ENCODE assay signal across 8 mouse cellular contexts in the genomic region with DNA sequence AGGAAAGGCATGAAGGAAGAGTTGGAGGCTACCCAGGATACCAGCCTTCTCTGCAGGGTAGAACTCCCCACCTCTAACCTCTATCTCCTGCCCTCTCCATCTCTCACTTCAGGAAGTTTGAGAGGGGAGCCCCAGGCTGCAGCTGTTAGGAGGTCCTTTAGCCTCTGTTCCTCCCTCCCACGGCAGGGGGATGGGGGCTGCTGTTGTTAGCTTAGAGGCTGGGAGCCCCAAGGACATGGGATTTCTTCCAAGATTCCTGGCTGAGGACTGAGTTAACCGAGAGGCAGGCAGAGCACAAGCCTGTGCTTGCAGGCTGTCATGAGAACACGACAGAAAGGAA. TPM values are rescaled to one million over a fixed set of nuclear protein-coding genes. Genes with fewer than 3 reads are reported as not detected.
DNase-seq lines count a peak whose midpoint lies in the region; ATAC-seq and TF ChIP-seq lines count a peak whose summit lies in the region.

No protein-coding gene starts in this region.

- H3K4me3 ChIP-seq in forebrain, postnatal 0 days (ENCODE audit: low read depth, low read length), result no peak overlapping the region
- no peak overlapping the region for H3K4me3 ChIP-seq in kidney, embryonic 15.5 days (replicated peaks)
- H3K4me3 ChIP-seq in midbrain, embryonic 15.5 days, result no peak overlapping the region

- H3K36me3 ChIP-seq in forebrain, postnatal 0 days (ENCODE audit: insufficient read depth), result no peaks in the 10 kb centered on the region
- no peaks in the 10 kb centered on the region for H3K36me3 ChIP-seq in kidney, embryonic 15.5 days
- H3K36me3 ChIP-seq in midbrain, embryonic 15.5 days (replicated peaks), result no peaks in the 10 kb centered on the region

- no peaks in the 10 kb centered on the region for H3K27me3 ChIP-seq in forebrain, postnatal 0 days (ENCODE audit: insufficient read depth, low read length)
- H3K27me3 ChIP-seq in kidney, embryonic 15.5 days, result 0 out of 2 replicates have a peak, but pooled peaks cover 4% of the 10 kb centered on the region
- no peaks in the 10 kb centered on the region; the same call in 1 of the 2 replicates for H3K27me3 ChIP-seq in midbrain, embryonic 15.5 days (replicated peaks)

- DNase-seq in heart, adult 11 months, result peak; percentile 93
- no peak for DNase-seq in heart, adult 8-10 months (ENCODE audit: low spot score)
- peak; percentile 41 for DNase-seq in forebrain, postnatal 0 days
- no peak for DNase-seq in urinary bladder, postnatal 10 days (ENCODE audit: low spot score)
- DNase-seq in cerebellum, adult 11 months, result no peak
- no peak for DNase-seq in T-cell, adult 2 months (ENCODE audit: low spot score)

- TF ChIP-seq CTCF in forebrain, postnatal 0 days (IDR thresholded peaks at IDR 0.05; ENCODE audit: low read depth), result no peak

- peak overlapping the region; percentile 29; the same call in 1 of the 2 replicates for H3K9ac ChIP-seq in forebrain, postnatal 0 days
- no peak overlapping the region for H3K9ac ChIP-seq in kidney, embryonic 15.5 days
- H3K9ac ChIP-seq in midbrain, embryonic 15.5 days, result no peak overlapping the region

- 18% methylated on average over 3 of the region's 3 CpGs for WGBS in forebrain, postnatal 0 days
- WGBS in kidney, embryonic 15.5 days, result 20% methylated on average over 3 of the region's 3 CpGs
- 38% methylated on average over 3 of the region's 3 CpGs for WGBS in midbrain, embryonic 15.5 days

- H3K4me1 ChIP-seq in forebrain, postnatal 0 days (ENCODE audit: insufficient read depth), result no peaks in the 10 kb centered on the region; the same call in 1 of the 2 replicates
- peaks cover 26% of the 10 kb centered on the region for H3K4me1 ChIP-seq in kidney, embryonic 15.5 days
- peaks cover 10% of the 10 kb centered on the region for H3K4me1 ChIP-seq in midbrain, embryonic 15.5 days

- 0 out of 2 replicates have a peak overlapping the region, but pooled peaks have one; percentile 30 for H3K27ac ChIP-seq in forebrain, postnatal 0 days (ENCODE audit: low read depth, low read length)
- peak overlapping the region; percentile 87 for H3K27ac ChIP-seq in kidney, embryonic 15.5 days
- peak overlapping the region; percentile 64 for H3K27ac ChIP-seq in midbrain, embryonic 15.5 days

- H3K9me3 ChIP-seq in forebrain, postnatal 0 days (ENCODE audit: low read length), result no peaks in the 10 kb centered on the region
- no peaks in the 10 kb centered on the region for H3K9me3 ChIP-seq in kidney, embryonic 15.5 days (replicated peaks)
- H3K9me3 ChIP-seq in midbrain, embryonic 15.5 days, result no peaks in the 10 kb centered on the region

- ATAC-seq in forebrain, postnatal 0 days, result no peak
- ATAC-seq in kidney, embryonic 15.5 days (replicated peaks; ENCODE audit: low FRiP score), result peak; percentile 23
- ATAC-seq in midbrain, embryonic 15.5 days (replicated peaks), result no peak; the same call in 1 of the 2 replicates

- H3K4me2 ChIP-seq in forebrain, postnatal 0 days (ENCODE audit: low read depth), result no peak overlapping the region
- peak overlapping the region; percentile 17; the same call in 1 of the 2 replicates for H3K4me2 ChIP-seq in kidney, embryonic 15.5 days
- H3K4me2 ChIP-seq in midbrain, embryonic 15.5 days, result no peak overlapping the region

RNA-seq across cellular contexts. Expression of a gene that starts 8.6 kb away (rescaled TPM):
- not detected for total RNA-seq in heart, adult 8-10 months (2022)
- not detected in 2 replicates for total RNA-seq in forebrain, postnatal 0 days (2014; rRNA removed)
- polyA plus RNA-seq in forebrain, postnatal 0 days (2015; fragmentation: Nextera tagmentation; extraction: Ambion mirVana), result 0.28 TPM in 1 of 2 replicates, not detected in the other
- polyA plus RNA-seq in kidney, embryonic 15.5 days (2015; fragmentation: Nextera tagmentation; extraction: Ambion mirVana), result 0.38 TPM in 1 of 2 replicates, not detected in the other
- 0.33 and 0.39 TPM in 2 replicates for polyA plus RNA-seq in midbrain, embryonic 15.5 days (2015; fragmentation: Nextera tagmentation; extraction: Ambion mirVana)

RNA-seq across cellular contexts. Expression of a gene that starts 27.5 kb away (rescaled TPM):
- 10 to 100 TPM; 63.4 to 76.0 (median 68.3) TPM for total RNA-seq in heart, adult 8-10 months (2022)
- 86.4 and 102 TPM in 2 replicates for total RNA-seq in forebrain, postnatal 0 days (2014; rRNA removed)
- 264 and 273 TPM in 2 replicates for polyA plus RNA-seq in forebrain, postnatal 0 days (2015; fragmentation: Nextera tagmentation; extraction: Ambion mirVana)
- polyA plus RNA-seq in kidney, embryonic 15.5 days (2015; fragmentation: Nextera tagmentation; extraction: Ambion mirVana), result 335 and 336 TPM in 2 replicates
- polyA plus RNA-seq in midbrain, embryonic 15.5 days (2015; fragmentation: Nextera tagmentation; extraction: Ambion mirVana), result 189 and 217 TPM in 2 replicates

RNA-seq across cellular contexts. Expression of a gene that starts 49.2 kb away (rescaled TPM):
- 10 to 100 TPM in 1 of 4 experiments, 1 to 10 TPM in 3; 5.4 to 11.7 (median 7.0) TPM for total RNA-seq in heart, adult 8-10 months (2022)
- 18.6 and 20.2 TPM in 2 replicates for total RNA-seq in forebrain, postnatal 0 days (2014; rRNA removed)
- 16.3 and 22.3 TPM in 2 replicates for polyA plus RNA-seq in forebrain, postnatal 0 days (2015; fragmentation: Nextera tagmentation; extraction: Ambion mirVana)
- 3.1 and 3.2 TPM in 2 replicates for polyA plus RNA-seq in kidney, embryonic 15.5 days (2015; fragmentation: Nextera tagmentation; extraction: Ambion mirVana)
- 5.2 and 5.9 TPM in 2 replicates for polyA plus RNA-seq in midbrain, embryonic 15.5 days (2015; fragmentation: Nextera tagmentation; extraction: Ambion mirVana)

Comparison
In these comparisons a context has a peak if more than half of its experiments do, and no peak if none do; other contexts are left out.
1. DNase-seq: peak in heart, adult 11 months (single experiment) and forebrain, postnatal 0 days (single experiment); none in heart, adult 8-10 months (single experiment), urinary bladder, postnatal 10 days (single experiment), cerebellum, adult 11 months (single experiment) and T-cell, adult 2 months (single experiment).
2. H3K27ac ChIP-seq: peak in every context shown above with its lines; median percentile 87 in kidney, embryonic 15.5 days; 64 in midbrain, embryonic 15.5 days; 30 in forebrain, postnatal 0 days.